Mouse (Mus musculus): ENCODE results near the gene Kir3dl2. TPM values are rescaled to one million over a fixed set of nuclear protein-coding genes. Genes with fewer than 3 reads are reported as not detected.

The Kir3dl2 gene
- polyA plus RNA-seq (2014; fragmentation: Illumina TruSeq; extraction: RNeasy Lipid Tissue Mini Kit (QIAGEN cat#74804); ENCODE audit: insufficient read depth, low read depth, low replicate concordance) = not detected

DNA sequence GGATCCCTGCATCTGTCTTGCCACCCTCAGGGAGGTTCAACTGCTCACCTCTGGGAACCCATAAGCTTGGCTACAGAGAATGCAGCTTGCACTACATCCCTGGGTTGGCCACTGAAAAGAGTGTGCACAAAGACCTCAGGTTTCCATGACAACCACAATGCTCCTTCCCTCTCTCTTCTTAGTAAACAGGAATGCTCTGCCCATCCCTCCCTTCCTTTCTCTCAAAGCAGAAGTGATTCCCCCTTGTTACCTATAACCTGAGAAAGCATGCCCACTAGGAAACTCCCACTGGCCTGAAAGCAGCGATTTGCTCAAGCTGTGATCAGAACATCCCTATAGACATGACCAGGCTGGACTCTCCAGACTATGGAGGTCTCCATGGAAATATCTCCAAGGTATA, at the start of gene Kir3dl2:
Kir3dl2 (minus strand) TSS at position 101 of the 400 bp plus-strand sequence.

DNA sequence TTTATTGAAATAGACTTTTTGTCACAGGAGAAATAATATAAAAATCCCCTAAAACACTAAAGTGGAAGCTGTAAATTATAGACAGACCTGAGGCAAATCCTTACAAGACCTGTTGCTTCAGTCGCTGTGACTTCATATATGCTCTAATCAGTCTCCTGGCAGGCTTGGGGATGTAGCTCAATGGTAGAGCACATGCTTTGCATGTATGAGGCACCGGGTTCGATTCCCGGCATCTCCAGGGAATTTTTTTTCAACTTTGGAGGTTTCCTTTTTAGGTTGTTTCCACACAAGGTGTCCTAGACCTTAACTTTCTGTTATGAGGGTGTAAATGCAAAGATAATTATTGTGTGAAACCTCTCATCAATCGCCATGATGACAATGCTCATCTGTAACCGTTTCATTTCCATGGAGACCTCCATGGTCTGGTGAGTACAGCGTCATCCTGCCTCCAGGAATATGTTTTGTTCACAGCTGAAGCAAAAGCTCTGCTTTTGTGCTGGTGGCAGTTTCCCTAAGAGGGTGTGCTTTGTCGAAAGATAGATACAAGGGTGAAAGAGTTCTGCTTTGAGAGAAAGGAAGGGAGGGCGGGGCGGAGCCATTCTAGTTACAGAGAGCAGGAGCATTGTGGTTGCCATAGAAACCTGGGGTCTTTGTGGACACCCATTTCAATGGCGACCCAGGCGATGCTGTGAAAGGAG, 46.5 kb upstream of the Kir3dl2 start, which contains the start of gene Tceal3:
Tceal3 (plus strand) TSS at position 644 of the 698 bp plus-strand sequence.

DNA sequence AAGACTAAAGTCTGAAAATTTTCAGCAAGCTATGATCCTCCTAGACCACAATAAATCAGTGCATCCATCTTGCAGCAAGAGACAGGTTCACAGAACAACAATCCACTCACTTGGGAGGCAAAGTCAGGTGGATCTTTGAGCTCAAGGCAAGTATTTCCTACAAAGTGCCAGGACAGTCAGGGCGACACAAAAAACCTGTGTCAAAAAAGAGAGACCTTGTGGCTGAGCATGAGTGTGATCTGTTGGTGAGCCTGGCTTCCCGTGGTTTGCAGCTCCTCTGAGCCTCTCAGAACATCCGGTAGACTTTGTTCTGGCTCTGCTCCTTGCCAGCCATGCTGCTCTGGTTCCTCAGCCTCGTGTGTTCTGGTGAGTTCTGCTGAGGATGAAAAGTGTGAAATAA, 26.2 kb downstream of the Kir3dl2 start, which contains the start of gene Kir3dl1:
Kir3dl1 (plus strand) TSS at position 301 of the 400 bp plus-strand sequence.

Other genes starting within 250 kb of the Kir3dl2 start
- gene Kir3dl1, start 26.1 kb downstream of the Kir3dl2 start, polyA plus RNA-seq (2014; fragmentation: Illumina TruSeq; extraction: RNeasy Lipid Tissue Mini Kit (QIAGEN cat#74804); ENCODE audit: insufficient read depth, low read depth, low replicate concordance) = not detected
- 3.0 TPM for gene Tceal3, start 46.8 kb upstream of the Kir3dl2 start, polyA plus RNA-seq (2014; fragmentation: Illumina TruSeq; extraction: RNeasy Lipid Tissue Mini Kit (QIAGEN cat#74804); ENCODE audit: insufficient read depth, low read depth, low replicate concordance)
- gene Tceal1, start 163.9 kb upstream of the Kir3dl2 start, polyA plus RNA-seq (2014; fragmentation: Illumina TruSeq; extraction: RNeasy Lipid Tissue Mini Kit (QIAGEN cat#74804); ENCODE audit: insufficient read depth, low read depth, low replicate concordance) = 6.7 TPM
- 114 TPM for gene Morf4l2, start 199.6 kb upstream of the Kir3dl2 start, polyA plus RNA-seq (2014; fragmentation: Illumina TruSeq; extraction: RNeasy Lipid Tissue Mini Kit (QIAGEN cat#74804); ENCODE audit: insufficient read depth, low read depth, low replicate concordance)
- not detected for gene Glra4, start 236.1 kb upstream of the Kir3dl2 start, polyA plus RNA-seq (2014; fragmentation: Illumina TruSeq; extraction: RNeasy Lipid Tissue Mini Kit (QIAGEN cat#74804); ENCODE audit: insufficient read depth, low read depth, low replicate concordance)

Data from lung, adult 10 weeks (tissue).